8 mouse cellular contexts compared by ENCODE assay signal in the genomic region with DNA sequence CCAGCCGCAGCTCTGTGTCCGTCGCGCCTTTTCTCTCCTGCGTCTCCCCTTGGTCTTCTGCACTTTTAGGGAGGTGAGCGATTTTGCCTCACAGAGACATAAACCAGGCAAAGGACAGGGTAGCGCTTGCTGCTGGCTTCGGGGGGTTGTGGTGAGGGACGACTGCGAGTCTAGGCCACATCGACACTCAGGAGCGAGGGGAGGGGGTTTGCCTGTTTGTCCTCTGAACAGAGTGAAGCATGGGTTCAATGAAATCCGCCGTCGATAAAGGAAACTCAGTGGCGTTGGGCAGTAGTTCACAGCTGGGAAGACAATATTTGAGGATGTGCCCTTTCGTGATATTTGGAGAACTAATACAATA. TPM values are rescaled to one million over a fixed set of nuclear protein-coding genes. Genes with fewer than 3 reads are reported as not detected.
A peak's percentile ranks its signal among the peaks of the same experiment; 100 is the strongest.
DNase-seq lines count a peak whose midpoint lies in the region; ATAC-seq and TF ChIP-seq lines count a peak whose summit lies in the region.

Gene Dhx30, minus strand, starts transcription at position 52 of the 361 bp plus-strand sequence.

- WGBS in heart, adult 2 months, result 0% methylated on average over 17 of the region's 17 CpGs
- WGBS in macrophage (ENCODE audit: missing documents), result 0% methylated on average over 17 of the region's 17 CpGs

- peak within 1 kb of the TSS; percentile 92 for H3K27ac ChIP-seq in heart, adult 2 months
- H3K27ac ChIP-seq in macrophage, result peak within 1 kb of the TSS; percentile 40

- peaks cover 2% of the 10 kb centered on the region; the same call in 1 of the 2 replicates for H3K36me3 ChIP-seq in heart, adult 2 months (ENCODE audit: control insufficient read depth, insufficient read depth, low read length)
- peaks cover 11% of the 10 kb centered on the region; the same call in 1 of the 2 replicates for H3K36me3 ChIP-seq in macrophage (ENCODE audit: inconsistent target)

- TF ChIP-seq POLR2A in heart, adult 2 months (IDR thresholded peaks at IDR 0.05; ENCODE audit: insufficient read depth, low read depth, low read length), result no peak

- H3K9ac ChIP-seq in heart, adult 2 months (ENCODE audit: low read depth, low read length), result peak within 1 kb of the TSS; percentile 95

- no peak for TF ChIP-seq CTCF in heart, adult 2 months (IDR thresholded peaks at IDR 0.05)

- no peak for DNase-seq in heart, adult 2 months
- no peak for DNase-seq in heart, adult 9 months (ENCODE audit: low spot score in 2 of 2)
- no peak for DNase-seq in adrenal gland, postnatal 10 days
- DNase-seq in gastrocnemius, adult 8-10 months (ENCODE audit: low spot score in 2 of 2), result no peak
- no peak for DNase-seq in ovary, postnatal 36 days (ENCODE audit: low spot score)
- DNase-seq in cerebellum, adult 9-10 months, result no peak

- no peaks in the 10 kb centered on the region for H3K27me3 ChIP-seq in heart, adult 2 months (ENCODE audit: control insufficient read depth, insufficient read depth, low read length)

- peak; percentile 23 for ATAC-seq in inflammation-experienced regulatory T-cells, adult 6 months

- peaks cover 2% of the 10 kb centered on the region for H3K4me1 ChIP-seq in heart, adult 2 months (ENCODE audit: control insufficient read depth, insufficient read depth, low read length)

- no peak for TF ChIP-seq EP300 in heart, adult 2 months (IDR thresholded peaks at IDR 0.05; ENCODE audit: insufficient read depth, low read depth, low read length)

- no peaks in the 10 kb centered on the region for H3K79me2 ChIP-seq in heart, adult 2 months (replicated peaks; ENCODE audit: control insufficient read depth, insufficient read depth, low read length)
- peaks cover 34% of the 10 kb centered on the region for H3K79me2 ChIP-seq in macrophage (ENCODE audit: inconsistent target)

- peak within 1 kb of the TSS; percentile 69 for H3K4me3 ChIP-seq in heart, adult 2 months
- peak within 1 kb of the TSS; percentile 84 for H3K4me3 ChIP-seq in macrophage (ENCODE audit: inconsistent target)

- intact Hi-C loops in heart, adult 2 months (cut with DNase I), result loop anchor here (1.0 kb wide), 1 partner anchor 14 kb away; no protein-coding TSS in a partner anchor

RNA-seq across cellular contexts. Expression of gene Dhx30, which starts in this region (rescaled TPM):
- total RNA-seq in heart, adult 2 months (2021), result 10 to 100 TPM; 64.8 to 68.6 TPM
- polyA plus RNA-seq in heart, adult 2 months (2012; rRNA removed), result 56.7 and 73.5 TPM in 2 replicates
- total RNA-seq in adrenal gland, postnatal 10 days (2021), result 10 to 100 TPM; 90.2 to 91.3 TPM
- total RNA-seq in gastrocnemius, adult 8-10 months (2022), result 10 to 100 TPM; 25.4 to 39.5 (median 35.1) TPM
- polyA plus RNA-seq in inflammation-experienced regulatory T-cells, adult 6 months (2017; shearing (Covaris generic)), result 100 to 1,000 TPM in 2 of 3 experiments, 10 to 100 TPM in 1; 70.5 to 107 (median 103) TPM
- 100 to 1,000 TPM in 14 of 26 experiments, 10 to 100 TPM in 12; 34.6 to 162 (median 109) TPM for total RNA-seq in macrophage (2018; cell fraction: chromatin; rRNA removed)
- 10 to 100 TPM; 19.0 to 52.4 (median 37.6) TPM for total RNA-seq in macrophage (2018; cell fraction: cytosol; rRNA removed)
- 100 to 1,000 TPM in 5 of 26 experiments, 10 to 100 TPM in 21; 33.2 to 129 (median 75.3) TPM for total RNA-seq in macrophage (2018; cell fraction: nucleus; rRNA removed)
- 22.5 to 39.0 TPM (median 36.9 TPM) in 3 replicates for polyA plus RNA-seq in macrophage (2018)
